Mouse (Mus musculus) thymus, postnatal 10 days (tissue): ENCODE measurements around the gene Rb1.
A peak's percentile ranks its signal among the peaks of the same experiment; 100 is the strongest.

Source experiments
- DNase-seq, 2 experiments: peaks; one replicate each; pipeline ENCODE4 v3.0.0; 2021; ENCODE audit warnings: low spot score in 2 of 2

Gene Rb1

GRCm38 (mm10) chr14:73271807-73272206 is 53.8 kb downstream of the Rb1 start:
- no peak for DNase-seq

- peak in 1 of 2 experiments; percentile 34 for DNase-seq
These were observed 59.5 kb downstream of the Rb1 start for GRCm38 (mm10) chr14:73266166-73266565.

GRCm38 (mm10) chr14:73262210-73262609 is 63.4 kb downstream of the Rb1 start:
- DNase-seq, result no peak

GRCm38 (mm10) chr14:73258181-73258580 is 67.4 kb downstream of the Rb1 start:
- no peak for DNase-seq

- DNase-seq, result no peak
These were observed 68.3 kb downstream of the Rb1 start for GRCm38 (mm10) chr14:73257348-73257747.

- DNase-seq, result peak in 1 of 2 experiments; percentile 45
These were observed 70.1 kb downstream of the Rb1 start for GRCm38 (mm10) chr14:73255426-73255970.

- DNase-seq, result no peak
These were observed 71.2 kb downstream of the Rb1 start for GRCm38 (mm10) chr14:73254412-73254811.

- peak in 1 of 2 experiments; percentile 7 for DNase-seq
These were observed 72.0 kb downstream of the Rb1 start for GRCm38 (mm10) chr14:73253453-73254251.

- no peak for DNase-seq
These were observed 73.3 kb downstream of the Rb1 start for GRCm38 (mm10) chr14:73252276-73252675.

GRCm38 (mm10) chr14:73250056-73250455 is 75.6 kb downstream of the Rb1 start:
- no peak for DNase-seq

- DNase-seq, result no peak
These were observed 81.5 kb downstream of the Rb1 start for GRCm38 (mm10) chr14:73244061-73244597.

GRCm38 (mm10) chr14:73239857-73240256 is 85.8 kb downstream of the Rb1 start:
- DNase-seq, result no peak

GRCm38 (mm10) chr14:73239291-73239690 is 86.3 kb downstream of the Rb1 start:
- DNase-seq, result peak in 1 of 2 experiments; percentile 38

GRCm38 (mm10) chr14:73238498-73239250 is 86.9 kb downstream of the Rb1 start:
- peak; percentile 37 to 51 for DNase-seq

- peak; percentile 37 to 59 for DNase-seq
These were observed 87.7 kb downstream of the Rb1 start, which contains the start of gene Lpar6 for GRCm38 (mm10) chr14:73237848-73238321. Gene Lpar6 (plus strand): TSS chr14:73237895.

- DNase-seq, result no peak
These were observed 91.1 kb downstream of the Rb1 start for GRCm38 (mm10) chr14:73234468-73235031.

GRCm38 (mm10) chr14:73231286-73231982 is 94.2 kb downstream of the Rb1 start:
- no peak for DNase-seq

GRCm38 (mm10) chr14:73226849-73227248 is 98.8 kb downstream of the Rb1 start:
- DNase-seq, result no peak

GRCm38 (mm10) chr14:73226346-73226745 is 99.3 kb downstream of the Rb1 start:
- no peak for DNase-seq

GRCm38 (mm10) chr14:73222316-73222970 is 103.2 kb downstream of the Rb1 start:
- DNase-seq, result no peak

GRCm38 (mm10) chr14:73217062-73217461 is 108.6 kb downstream of the Rb1 start:
- no peak for DNase-seq
